Mouse (Mus musculus) adrenal gland (tissue): ENCODE measurements around the gene Sectm1b.
"Not testable (repeated sequence)": the region's sequence is repeated elsewhere in the genome, so short reads cannot be mapped to it uniquely, and the experiment has no call there.

Experiments used
- intact Hi-C: fragments of 180-260 bp; cut with DNase I; formaldehyde crosslinking; loops from one replicate; pipeline ENCODE4 v1.15.1; 2025

The Sectm1b gene

GRCm38 (mm10) chr11:121075655-121076054 lies 12.3 kb upstream of the Sectm1b start:
- intact Hi-C loops: no loop called here

GRCm38 (mm10) chr11:121069662-121070061 lies 6.3 kb upstream of the Sectm1b start:
- intact Hi-C loops: loop anchor here (5.0 kb wide), 1 partner anchor 58 kb away; no protein-coding TSS in a partner anchor

DNA sequence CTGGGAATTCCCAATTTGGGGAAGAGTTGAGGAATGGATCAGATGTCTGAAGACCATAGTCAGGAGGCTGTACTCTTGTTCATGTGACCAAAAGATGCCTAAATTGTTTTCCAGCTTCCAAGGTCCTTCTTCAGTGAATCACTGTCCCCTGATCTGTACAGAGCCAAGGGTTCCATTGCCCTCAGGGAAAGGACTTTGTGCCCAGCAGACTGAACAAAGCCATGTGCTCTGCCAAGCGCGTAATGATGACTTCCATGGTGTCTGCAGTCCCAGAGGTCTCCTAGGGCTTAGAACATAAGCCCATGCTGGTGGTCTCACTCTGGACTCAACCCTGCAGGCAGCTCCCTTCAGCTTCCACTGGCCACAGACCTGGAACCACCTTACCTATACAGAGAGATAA lies 4.5 kb upstream of the Sectm1b start:
- intact Hi-C loops: loop anchor here (5.0 kb wide), 1 partner anchor 59 kb away; no protein-coding TSS in a partner anchor

DNA sequence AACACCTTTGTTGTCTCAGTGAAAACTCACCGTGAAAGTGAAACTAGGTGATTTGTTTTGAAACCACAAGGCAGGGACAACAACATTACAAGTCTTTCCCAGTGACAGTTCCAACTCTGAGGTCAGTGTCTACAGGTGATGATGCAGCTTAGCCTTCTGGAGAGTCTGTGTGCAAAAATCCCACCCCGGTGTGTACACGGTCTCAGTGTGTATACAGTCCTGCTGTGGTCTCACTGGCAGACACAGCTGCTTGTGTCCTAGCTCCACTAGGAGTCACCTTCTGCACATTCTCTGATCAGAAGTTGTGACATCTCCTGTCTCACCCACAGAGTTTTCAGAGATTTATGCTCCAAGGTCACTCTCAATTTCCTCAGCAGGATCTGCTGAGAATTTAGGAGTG lies 828 bp upstream of the Sectm1b start:
- intact Hi-C loops: no loop called here

- intact Hi-C loops: no loop called here
These were observed 1.8 kb downstream of the Sectm1b start for GRCm38 (mm10) chr11:121061615-121062014.

DNA sequence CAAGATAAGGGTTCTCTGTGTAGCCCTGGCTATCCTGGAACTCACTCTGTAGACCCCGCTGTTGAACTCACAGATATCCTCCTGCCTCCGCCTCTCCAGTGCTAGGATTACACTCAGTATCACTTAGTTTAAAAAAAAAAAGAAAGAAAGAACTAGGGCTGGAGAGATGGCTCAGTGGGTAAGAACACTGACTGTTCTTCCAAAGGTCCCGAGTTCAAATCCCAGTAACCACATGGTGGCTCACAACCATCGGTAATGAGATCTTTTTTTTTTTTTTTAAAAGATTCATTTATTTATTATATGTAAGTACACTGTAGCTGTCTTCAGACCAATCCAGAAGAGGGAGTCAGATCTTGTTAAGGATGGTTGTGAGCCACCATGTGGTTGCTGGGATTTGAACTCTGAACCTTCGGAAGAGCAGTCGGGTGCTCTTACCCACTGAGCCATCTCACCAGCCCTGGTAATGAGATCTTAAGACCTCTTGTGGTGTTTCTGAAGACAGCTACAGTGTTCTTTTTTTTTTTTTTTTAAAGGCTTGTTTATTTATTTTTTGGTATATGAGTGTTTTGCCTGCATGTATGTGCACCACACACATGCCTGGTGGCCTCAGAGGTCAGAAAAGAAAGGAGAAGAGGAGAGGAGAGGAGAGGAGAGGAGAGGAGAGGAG lies 2.8 kb downstream of the Sectm1b start:
- intact Hi-C loops: not testable (repeated sequence)

- intact Hi-C loops: no loop called here
These were observed 3.9 kb downstream of the Sectm1b start for GRCm38 (mm10) chr11:121059471-121059870.

DNA sequence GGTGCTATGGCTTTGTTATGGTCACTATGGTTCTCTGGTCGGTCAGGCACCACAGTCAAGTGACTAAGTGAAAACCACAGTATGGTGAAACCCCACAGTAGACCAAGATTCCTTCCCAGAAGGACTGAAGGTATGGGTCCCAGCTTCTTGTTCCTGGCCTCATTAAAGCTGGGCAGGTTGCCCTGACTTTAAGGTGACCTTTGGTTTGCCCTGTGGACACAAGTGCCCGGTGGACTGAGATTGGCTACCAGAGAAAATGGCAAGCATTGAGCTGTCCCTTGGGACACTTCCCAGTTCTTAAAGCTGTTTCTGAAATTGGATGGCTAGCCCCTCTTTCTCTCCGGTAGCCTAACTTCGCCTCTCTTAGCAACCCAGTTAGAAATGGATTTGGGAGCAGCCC lies 4.4 kb downstream of the Sectm1b start:
- intact Hi-C loops: no loop called here

GRCm38 (mm10) chr11:121058122-121058521 lies 5.2 kb downstream of the Sectm1b start:
- intact Hi-C loops: no loop called here

GRCm38 (mm10) chr11:121056536-121057236 lies 6.7 kb downstream of the Sectm1b start:
- intact Hi-C loops: no loop called here

DNA sequence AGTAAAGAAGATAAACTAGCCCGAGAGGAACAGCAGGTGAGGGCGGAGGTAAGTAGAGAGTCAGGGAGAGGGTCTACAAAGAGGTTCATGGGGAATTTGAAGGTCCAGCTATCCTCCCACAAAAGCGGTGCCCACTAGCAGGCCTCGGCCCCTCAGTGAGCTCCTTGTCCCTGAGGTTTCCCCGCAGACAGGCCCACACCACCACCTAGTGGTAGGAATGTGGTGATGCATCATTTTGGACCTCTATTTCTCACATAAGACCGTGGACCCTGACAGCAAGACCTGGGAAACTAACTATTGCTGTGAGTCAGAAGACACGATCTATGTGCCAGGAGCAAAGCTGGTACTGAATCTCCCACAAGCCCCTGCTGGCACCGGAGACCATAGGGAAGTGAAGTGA lies 9.8 kb downstream of the Sectm1b start:
- intact Hi-C loops: loop anchor here (5.0 kb wide), 1 partner anchor 36 kb away; no protein-coding TSS in a partner anchor

GRCm38 (mm10) chr11:121052387-121052786 lies 11.0 kb downstream of the Sectm1b start:
- intact Hi-C loops: loop anchor here (5.0 kb wide), 1 partner anchor 35 kb away; no protein-coding TSS in a partner anchor

- intact Hi-C loops: loop anchor here (5.0 kb wide), 1 partner anchor 34 kb away; no protein-coding TSS in a partner anchor
These were observed 11.6 kb downstream of the Sectm1b start for GRCm38 (mm10) chr11:121051793-121052192.

- intact Hi-C loops: loop anchor here (5.0 to 10.0 kb wide), 2 partner anchors 33 to 145 kb away; no protein-coding TSS in a partner anchor
These were observed 13.5 kb downstream of the Sectm1b start for GRCm38 (mm10) chr11:121049840-121050239.

- intact Hi-C loops: loop anchor here (10.0 kb wide), 1 partner anchor 143 kb away; no protein-coding TSS in a partner anchor
These were observed 15.5 kb downstream of the Sectm1b start for GRCm38 (mm10) chr11:121047826-121048399.

DNA sequence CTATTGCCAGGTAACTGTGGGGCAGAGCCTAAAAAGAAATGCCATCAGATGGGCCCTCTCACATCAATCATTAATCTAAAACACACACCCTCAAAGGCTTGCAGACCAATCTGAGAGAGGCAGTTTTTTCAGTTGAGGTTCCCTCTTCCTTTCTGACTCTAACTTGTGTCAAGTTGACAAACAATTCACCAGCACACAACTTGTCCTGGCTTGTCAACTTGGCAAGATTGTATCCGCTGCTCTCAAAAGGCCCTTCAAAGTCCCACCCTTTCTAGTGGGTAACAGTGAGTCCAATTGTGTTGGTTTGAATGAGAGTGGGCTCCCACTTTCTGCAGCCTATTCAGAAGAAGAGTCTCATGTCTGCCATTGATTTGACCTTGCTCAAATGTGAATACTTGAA lies 18.1 kb downstream of the Sectm1b start:
- intact Hi-C loops: loop anchor here (10.0 kb wide), 1 partner anchor 140 kb away; no protein-coding TSS in a partner anchor

GRCm38 (mm10) chr11:121043025-121043424 lies 20.3 kb downstream of the Sectm1b start:
- intact Hi-C loops: loop anchor here (10.0 kb wide), 1 partner anchor 138 kb away; no protein-coding TSS in a partner anchor

DNA sequence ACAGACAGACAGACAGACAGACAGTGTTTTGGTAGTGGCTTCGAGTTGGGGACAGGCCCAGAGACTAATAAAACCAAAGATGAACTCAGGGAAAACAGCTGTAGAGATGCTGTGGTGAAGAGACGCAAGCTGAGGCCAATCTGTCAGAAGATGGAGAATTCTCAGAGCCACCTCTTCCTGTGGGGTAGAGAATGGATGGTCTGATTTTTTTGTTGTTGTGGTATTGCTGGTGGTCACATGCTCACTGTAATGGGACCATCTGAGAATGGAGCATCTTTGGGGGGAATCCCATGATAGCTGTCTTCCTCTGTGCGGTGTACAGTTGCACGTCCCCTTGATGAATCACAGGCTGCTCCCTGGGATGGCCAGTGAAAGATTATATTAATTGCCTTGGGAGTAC lies 20.9 kb downstream of the Sectm1b start:
- intact Hi-C loops: loop anchor here (10.0 kb wide), 1 partner anchor 138 kb away; no protein-coding TSS in a partner anchor

GRCm38 (mm10) chr11:121041636-121042035 lies 21.7 kb downstream of the Sectm1b start:
- intact Hi-C loops: loop anchor here (2.0 to 10.0 kb wide), 2 partner anchors 25 to 137 kb away; no protein-coding TSS in a partner anchor

DNA sequence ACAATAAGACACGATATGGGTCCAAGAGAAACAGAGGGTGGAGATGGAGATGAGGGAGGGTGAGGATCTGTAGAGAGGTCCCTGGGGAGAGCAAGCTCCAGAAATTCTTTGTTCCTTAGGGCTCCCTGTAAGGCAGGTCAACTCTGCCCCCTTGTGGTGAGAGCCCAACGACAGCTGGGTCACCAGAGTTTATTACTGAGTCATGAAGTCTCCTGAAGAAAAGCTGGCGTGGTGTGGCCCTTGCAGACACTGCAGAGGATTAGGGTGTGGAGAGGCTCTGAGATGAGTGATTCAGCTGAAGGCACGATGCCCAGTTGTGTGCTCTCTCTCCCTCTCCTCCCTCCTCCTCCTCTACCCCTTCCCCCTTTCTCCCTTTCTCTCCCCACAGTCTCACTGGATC lies 22.2 kb downstream of the Sectm1b start:
- intact Hi-C loops: loop anchor here (2.0 to 10.0 kb wide), 2 partner anchors 24 to 136 kb away; no protein-coding TSS in a partner anchor

DNA sequence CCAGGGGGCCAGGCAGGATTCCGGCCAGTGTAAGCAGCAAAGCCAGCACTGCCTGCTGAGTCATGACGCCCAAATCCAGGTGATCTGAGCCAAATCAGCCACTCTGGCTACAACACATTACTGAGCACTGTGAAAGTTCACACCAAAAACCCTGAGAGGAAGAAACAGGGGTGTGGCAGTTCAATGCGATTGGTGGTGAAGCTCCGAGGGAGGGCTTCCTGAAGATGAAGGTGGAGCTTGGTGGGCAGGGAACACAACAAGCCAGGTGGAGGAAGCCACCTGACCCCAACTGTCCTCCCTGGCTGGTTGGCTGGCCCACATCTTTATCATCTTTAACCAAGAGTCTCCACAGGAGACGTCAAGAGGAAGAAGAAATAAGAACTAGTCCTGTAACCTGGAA lies 24.1 kb downstream of the Sectm1b start, which contains the start of gene Cd7:
Cd7 (minus strand) TSS at position 117 of the 400 bp plus-strand sequence.
- intact Hi-C loops: no loop called here
